In genomic region chr10:53378981-53379708, GRCm38 (mm10) we compare ENCODE assay signal across 8 mouse cellular contexts. TPM values are rescaled to one million over a fixed set of nuclear protein-coding genes. Genes with fewer than 3 reads are reported as not detected.
A peak's percentile ranks its signal among the peaks of the same experiment; 100 is the strongest.
DNase-seq lines count a peak whose midpoint lies in the region; ATAC-seq lines count a peak whose summit lies in the region.

No protein-coding gene starts in this region.

- peak overlapping the region; percentile 68 for H3K9ac ChIP-seq in embryonic facial prominence, embryonic 15.5 days
- H3K9ac ChIP-seq in hindbrain, embryonic 12.5 days, result peak overlapping the region; percentile 96
- H3K9ac ChIP-seq in limb, embryonic 12.5 days (replicated peaks), result peak overlapping the region; percentile 98
- peak overlapping the region; percentile 99 for H3K9ac ChIP-seq in midbrain, embryonic 16.5 days (ENCODE audit: low read depth, low read length)

- peaks cover 3% of the 10 kb centered on the region for H3K4me1 ChIP-seq in embryonic facial prominence, embryonic 15.5 days
- peaks cover 16% of the 10 kb centered on the region for H3K4me1 ChIP-seq in hindbrain, embryonic 12.5 days
- peaks cover 16% of the 10 kb centered on the region for H3K4me1 ChIP-seq in limb, embryonic 12.5 days (replicated peaks)
- peaks cover 18% of the 10 kb centered on the region for H3K4me1 ChIP-seq in midbrain, embryonic 16.5 days (ENCODE audit: control insufficient read depth, insufficient read depth, low read length)

- peak; percentile 90 for ATAC-seq in embryonic facial prominence, embryonic 15.5 days (ENCODE audit: insufficient number of reproducible peaks, low FRiP score, low TSS enrichment, low read depth)
- peak; percentile 89 for ATAC-seq in hindbrain, embryonic 12.5 days (ENCODE audit: low FRiP score)
- ATAC-seq in limb, embryonic 12.5 days (ENCODE audit: insufficient number of reproducible peaks, insufficient read depth, low FRiP score, low TSS enrichment, low read depth), result peak; percentile 78
- peak; percentile 78; the same call in 1 of the 2 replicates for ATAC-seq in midbrain, embryonic 16.5 days

- H3K4me2 ChIP-seq in embryonic facial prominence, embryonic 15.5 days (replicated peaks), result peak overlapping the region; percentile 57
- peak overlapping the region; percentile 65 for H3K4me2 ChIP-seq in hindbrain, embryonic 12.5 days (replicated peaks)
- H3K4me2 ChIP-seq in limb, embryonic 12.5 days, result peak overlapping the region; percentile 65
- H3K4me2 ChIP-seq in midbrain, embryonic 16.5 days (ENCODE audit: low read length), result peak overlapping the region; percentile 60

- H3K27ac ChIP-seq in embryonic facial prominence, embryonic 15.5 days (replicated peaks), result peak overlapping the region; percentile 98
- H3K27ac ChIP-seq in hindbrain, embryonic 12.5 days, result peak overlapping the region; percentile 95
- peak overlapping the region; percentile 99 for H3K27ac ChIP-seq in limb, embryonic 12.5 days
- peak overlapping the region; percentile 96 for H3K27ac ChIP-seq in midbrain, embryonic 16.5 days (ENCODE audit: low read length)

- peak overlapping the region; percentile 86 for H3K4me3 ChIP-seq in embryonic facial prominence, embryonic 15.5 days (replicated peaks)
- H3K4me3 ChIP-seq in hindbrain, embryonic 12.5 days, result peak overlapping the region; percentile 68
- peak overlapping the region; percentile 96 for H3K4me3 ChIP-seq in limb, embryonic 12.5 days (replicated peaks)
- H3K4me3 ChIP-seq in midbrain, embryonic 16.5 days (ENCODE audit: low read depth, low read length), result peak overlapping the region; percentile 98

- H3K36me3 ChIP-seq in embryonic facial prominence, embryonic 15.5 days, result no peaks in the 10 kb centered on the region
- no peaks in the 10 kb centered on the region for H3K36me3 ChIP-seq in hindbrain, embryonic 12.5 days
- peaks cover under 1% of the 10 kb centered on the region; the same call in 1 of the 2 replicates for H3K36me3 ChIP-seq in limb, embryonic 12.5 days
- H3K36me3 ChIP-seq in midbrain, embryonic 16.5 days (ENCODE audit: control insufficient read depth, insufficient read depth, low read length), result no peaks in the 10 kb centered on the region

- H3K9me3 ChIP-seq in embryonic facial prominence, embryonic 15.5 days (replicated peaks), result no peaks in the 10 kb centered on the region
- H3K9me3 ChIP-seq in hindbrain, embryonic 12.5 days (replicated peaks), result no peaks in the 10 kb centered on the region
- no peaks in the 10 kb centered on the region for H3K9me3 ChIP-seq in limb, embryonic 12.5 days
- no peaks in the 10 kb centered on the region for H3K9me3 ChIP-seq in midbrain, embryonic 16.5 days (replicated peaks; ENCODE audit: control insufficient read depth, low read length, poor library complexity, severe bottlenecking)

- DNase-seq in left cerebral cortex, adult 18-20 months (ENCODE audit: low spot score in 2 of 2), result peak; percentile 8 to 39
- no peak for DNase-seq in left cerebral cortex, adult 11 months (ENCODE audit: low spot score)
- DNase-seq in WW6 (ENCODE audit: low read depth, low spot score), result peak; percentile 31
- DNase-seq in T-cell, adult 2 months (ENCODE audit: low spot score), result no peak

- WGBS in embryonic facial prominence, embryonic 15.5 days, result under 1% methylated on average over 57 of the region's 59 CpGs
- WGBS in hindbrain, embryonic 12.5 days, result under 1% methylated on average over 57 of the region's 59 CpGs
- under 1% methylated on average over 52 of the region's 59 CpGs for WGBS in limb, embryonic 12.5 days
- under 1% methylated on average over 45 of the region's 59 CpGs for WGBS in midbrain, embryonic 16.5 days

- H3K27me3 ChIP-seq in embryonic facial prominence, embryonic 15.5 days, result no peaks in the 10 kb centered on the region
- no peaks in the 10 kb centered on the region for H3K27me3 ChIP-seq in hindbrain, embryonic 12.5 days
- H3K27me3 ChIP-seq in limb, embryonic 12.5 days, result no peaks in the 10 kb centered on the region
- H3K27me3 ChIP-seq in midbrain, embryonic 16.5 days (ENCODE audit: control insufficient read depth, insufficient read depth, low read depth, low read length), result no peaks in the 10 kb centered on the region

RNA-seq across cellular contexts. Expression of gene Cep85l, which starts 0.6 kb away (rescaled TPM):
- total RNA-seq in left cerebral cortex, adult 18-20 months (2021), result 10 to 100 TPM; 20.1 to 22.1 TPM
- polyA plus RNA-seq in embryonic facial prominence, embryonic 15.5 days (2015; fragmentation: Nextera tagmentation; extraction: Ambion mirVana), result 3.9 and 6.1 TPM in 2 replicates
- polyA plus RNA-seq in hindbrain, embryonic 12.5 days (2016; fragmentation: Nextera tagmentation; extraction: Ambion mirVana), result 9.4 and 10.9 TPM in 2 replicates
- polyA plus RNA-seq in limb, embryonic 12.5 days (2016; fragmentation: Nextera tagmentation; extraction: Ambion mirVana), result 9.5 and 9.6 TPM in 2 replicates
- 3.9 TPM in 2 replicates for polyA plus RNA-seq in midbrain, embryonic 16.5 days (2015; fragmentation: Nextera tagmentation; extraction: Ambion mirVana)

RNA-seq across cellular contexts. Expression of gene Pln, which starts 41.7 kb away (rescaled TPM):
- 1 to 10 TPM in 1 of 2 experiments, under 1 TPM in 1; 0.91 to 1.5 TPM for total RNA-seq in left cerebral cortex, adult 18-20 months (2021)
- polyA plus RNA-seq in embryonic facial prominence, embryonic 15.5 days (2015; fragmentation: Nextera tagmentation; extraction: Ambion mirVana), result 0.91 and 0.95 TPM in 2 replicates
- 2.1 and 2.6 TPM in 2 replicates for polyA plus RNA-seq in hindbrain, embryonic 12.5 days (2016; fragmentation: Nextera tagmentation; extraction: Ambion mirVana)
- 2.3 and 2.4 TPM in 2 replicates for polyA plus RNA-seq in limb, embryonic 12.5 days (2016; fragmentation: Nextera tagmentation; extraction: Ambion mirVana)
- polyA plus RNA-seq in midbrain, embryonic 16.5 days (2015; fragmentation: Nextera tagmentation; extraction: Ambion mirVana), result 0.75 and 0.88 TPM in 2 replicates

Comparison
In these comparisons a context has a peak if more than half of its experiments do, and no peak if none do; other contexts are left out.
1. DNase-seq: peak in left cerebral cortex, adult 18-20 months (2 of 2) and WW6 (single experiment); none in left cerebral cortex, adult 11 months (single experiment) and T-cell, adult 2 months (single experiment).
2. Peak in every context shown above with its lines, with median percentiles within 50 percentile points of each other: ATAC-seq, H3K27ac ChIP-seq, H3K4me2 ChIP-seq, H3K4me3 ChIP-seq and H3K9ac ChIP-seq.